Mouse (Mus musculus): ENCODE data around the gene Pcdh7.

DNA sequence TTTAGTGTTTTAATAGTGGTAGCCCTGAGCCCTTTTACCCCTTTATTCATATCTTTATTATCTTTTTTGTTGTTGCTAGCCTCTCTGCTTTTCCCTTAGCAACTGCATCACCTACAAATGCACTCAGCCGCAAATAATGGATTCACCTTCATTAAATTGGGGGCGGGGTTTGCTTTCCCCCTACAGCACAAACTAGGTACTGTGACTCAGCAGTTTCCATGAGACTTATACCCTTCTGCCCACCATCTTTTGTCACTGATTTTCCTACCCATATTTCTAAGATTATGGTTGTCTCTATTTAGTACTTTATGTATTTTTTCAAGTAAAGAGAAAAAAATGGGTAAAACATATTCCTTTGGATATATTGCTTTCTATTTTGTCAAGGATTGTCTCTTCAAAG, 56.7 kb downstream of the Pcdh7 start:
- TF ChIP-seq CTCF (IDR thresholded peaks at IDR 0.05; ENCODE audit: low read depth, low read length) (no peak), GATA2 (IDR thresholded peaks at IDR 0.05; ENCODE audit: borderline replicate concordance, low read depth, low read length) (no peak), POLR2AphosphoS5 (IDR thresholded peaks at IDR 0.05; ENCODE audit: insufficient replicate concordance, low read depth, low read length) (no peak), TAL1 (conservative IDR thresholded peaks at IDR 0.05; ENCODE audit: low read depth, low read length) (no peak)
